Mouse (Mus musculus) lung, postnatal 0 days (tissue): ENCODE measurements around the gene Grk5. TPM values are rescaled to one million over a fixed set of nuclear protein-coding genes. Genes with fewer than 3 reads are reported as not detected.

Source experiments
- ATAC-seq: fragments of 200-750 bp; cut with Nextera tagmentation; 2 replicates; pipeline ENCODE4 v1.8.0; 2017; ENCODE audit warnings: moderate library complexity
- DNase-seq: peaks from one replicate; pipeline ENCODE4 v3.0.0-alpha.2; 2016; ENCODE audit warnings: low spot score
- H3K27ac ChIP-seq: fragments of 300-500 bp; sonication (generic); 2 replicates; pipeline ENCODE4 v1.5.1; 2014; ENCODE audit warnings: antibody characterized with exemption, mild to moderate bottlenecking, low read length, mixed read lengths
- H3K27me3 ChIP-seq: fragments of 300-500 bp; sonication (generic); replicated peaks from 2 replicates; pipeline ENCODE4 v1.6.1; 2014; ENCODE audit warnings: low read length, mixed read lengths; ENCODE audit not compliant: insufficient read depth
- H3K36me3 ChIP-seq: fragments of 300-500 bp; sonication (generic); 2 replicates; pipeline ENCODE4 v1.6.1; 2014; ENCODE audit warnings: low read length, mixed read lengths; ENCODE audit not compliant: insufficient read depth
- H3K4me1 ChIP-seq: fragments of 300-500 bp; sonication (generic); 2 replicates; pipeline ENCODE4 v1.6.1; 2014; ENCODE audit warnings: antibody characterized with exemption, low read depth, low read length, mixed read lengths; ENCODE audit not compliant: insufficient read depth
- H3K4me2 ChIP-seq: fragments of 300-500 bp; sonication (generic); replicated peaks from 2 replicates; pipeline ENCODE4 v1.6.1; 2014; ENCODE audit warnings: low read depth, mild to moderate bottlenecking, low read length, moderate library complexity, mixed read lengths
- H3K4me3 ChIP-seq: fragments of 300-500 bp; sonication (generic); 2 replicates; pipeline ENCODE4 v1.5.1; 2014; ENCODE audit warnings: low read depth, low read length
- H3K9ac ChIP-seq: fragments of 300-500 bp; sonication (generic); replicated peaks from 2 replicates; pipeline ENCODE4 v1.6.1; 2014; ENCODE audit warnings: low read depth, mild to moderate bottlenecking
- H3K9me3 ChIP-seq: fragments of 300-500 bp; sonication (generic); 2 replicates; pipeline ENCODE4 v1.6.1; 2016; ENCODE audit warnings: low read length, mixed read lengths
- CTCF ChIP-seq: IDR thresholded peaks from 2 replicates; pipeline ENCODE4 v1.5.1; 2016; ENCODE audit warnings: antibody characterized with exemption, mild to moderate bottlenecking
- EP300 ChIP-seq: IDR thresholded peaks from 2 replicates; pipeline ENCODE4 v1.6.1; 2016; ENCODE audit warnings: antibody characterized with exemption, mild to moderate bottlenecking, control low read depth
- WGBS: fragments of 180-500 bp; shearing (Covaris S2); extraction: QIAGEN DNeasy Blood & Tissue Kit; methylation state at CpG from one replicate; pipeline ENCODE4 v1.1.7; 2014; 5-methylcytosine and 5-hydroxymethylcytosine counted together
- polyA plus RNA-seq: library from polyadenylated mRNA; unstranded; fragments of >200 nt; fragmentation: Nextera tagmentation; extraction: Ambion mirVana; gene quantifications from 2 replicates; pipeline ENCODE4 v1.2.1, GENCODE M21; 2015

Grk5 gene
- polyA plus RNA-seq, 1 experiment from 2014 or later, result 7.2 TPM

DNA sequence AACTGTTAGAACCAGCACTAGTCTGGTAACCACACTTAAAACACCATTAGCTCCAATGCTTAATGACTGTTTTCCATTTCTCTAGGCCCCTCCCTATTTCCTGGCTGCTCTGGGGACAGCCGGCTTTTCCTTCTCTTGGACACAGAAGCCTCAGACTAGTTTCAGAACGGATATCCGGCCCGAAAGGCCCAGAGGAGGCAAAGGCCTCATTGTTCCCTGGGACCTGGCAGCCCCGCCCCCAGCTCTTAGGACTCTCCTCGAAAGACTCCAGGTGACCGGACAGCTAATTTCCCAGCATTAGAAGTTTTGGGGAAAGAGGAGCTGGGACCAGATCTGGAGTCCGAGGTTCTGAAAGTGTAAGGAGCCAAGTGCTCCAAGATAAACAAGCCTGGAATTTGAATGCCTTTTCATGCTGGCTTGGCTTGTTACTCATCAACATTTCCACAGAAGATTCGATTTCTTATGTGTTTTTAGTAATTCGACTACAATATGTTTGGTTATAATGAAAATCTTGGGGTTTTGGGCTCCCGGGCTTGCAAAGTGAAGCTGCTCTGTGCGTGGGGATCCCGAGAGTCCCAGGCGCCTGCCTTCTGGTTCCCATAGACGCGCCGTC is 342 bp upstream of the Grk5 start:
- Histone ChIP-seq H3K9me3 (no peaks in the 10 kb centered on the region), H3K36me3 (no peaks in the 10 kb centered on the region), H3K9ac (peak overlapping the region; percentile 77), H3K4me2 (peak overlapping the region; percentile 83), H3K27ac (peak overlapping the region; percentile 95), H3K4me3 (peak overlapping the region; percentile 66), H3K27me3 (no peaks in the 10 kb centered on the region), H3K4me1 (no peaks in the 10 kb centered on the region; the same call in 1 of the 2 replicates)
- DNase-seq (peak; percentile 91), ATAC-seq (peak; percentile 64)
- WGBS, result 2% methylated on average over 17 of the region's 17 CpGs
- TF ChIP-seq EP300, result peak; percentile 73
- TF ChIP-seq CTCF, result no peak

DNA sequence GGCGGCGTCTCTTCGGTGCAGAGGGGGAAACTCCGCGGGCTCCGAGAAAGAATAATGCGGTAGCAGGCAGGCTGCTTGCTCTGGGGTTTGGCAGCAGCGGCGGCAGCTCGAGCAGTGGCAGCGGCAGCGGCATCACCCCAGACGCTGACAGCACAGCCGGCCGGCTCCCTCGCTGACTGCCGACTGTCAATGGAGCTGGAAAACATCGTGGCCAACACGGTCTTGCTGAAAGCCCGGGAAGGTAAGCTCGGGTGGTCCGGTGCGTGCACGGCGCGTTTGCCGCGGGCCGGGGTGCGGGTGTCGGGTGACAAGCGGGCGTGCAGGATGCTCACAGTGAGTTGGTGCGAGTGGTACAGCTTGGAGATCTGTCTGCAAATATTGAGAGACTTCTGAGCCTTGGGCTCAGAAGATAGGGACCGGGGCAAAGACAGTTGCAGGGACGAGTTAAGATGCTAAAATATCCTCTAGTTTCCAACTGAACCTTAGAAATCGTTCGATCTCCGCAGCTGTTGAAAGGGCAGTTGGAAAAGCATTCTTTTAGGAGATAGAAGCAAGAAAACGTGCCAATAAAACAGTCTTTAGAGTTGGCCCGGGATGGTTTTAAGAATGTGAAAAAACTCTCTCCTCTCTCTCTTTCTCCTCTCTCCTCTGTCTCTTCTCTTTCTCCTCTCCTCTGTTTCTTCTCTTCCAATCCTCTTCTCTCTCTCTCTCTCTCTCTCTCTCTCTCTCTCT is 1.0 kb downstream of the Grk5 start:
- Histone ChIP-seq H3K27me3 (no peaks in the 10 kb centered on the region), H3K36me3 (no peaks in the 10 kb centered on the region), H3K9ac (peak overlapping the region; percentile 41; the same call in 1 of the 2 replicates), H3K9me3 (no peaks in the 10 kb centered on the region), H3K4me1 (peaks cover 5% of the 10 kb centered on the region; the same call in 1 of the 2 replicates), H3K27ac (peak overlapping the region; percentile 95), H3K4me3 (peak overlapping the region; percentile 66), H3K4me2 (peak overlapping the region; percentile 83)
- DNase-seq, result no peak
- under 1% methylated on average over 41 of the region's 41 CpGs for WGBS
- ATAC-seq, result peak; percentile 13
- TF ChIP-seq CTCF (no peak), EP300 (no peak)

DNA sequence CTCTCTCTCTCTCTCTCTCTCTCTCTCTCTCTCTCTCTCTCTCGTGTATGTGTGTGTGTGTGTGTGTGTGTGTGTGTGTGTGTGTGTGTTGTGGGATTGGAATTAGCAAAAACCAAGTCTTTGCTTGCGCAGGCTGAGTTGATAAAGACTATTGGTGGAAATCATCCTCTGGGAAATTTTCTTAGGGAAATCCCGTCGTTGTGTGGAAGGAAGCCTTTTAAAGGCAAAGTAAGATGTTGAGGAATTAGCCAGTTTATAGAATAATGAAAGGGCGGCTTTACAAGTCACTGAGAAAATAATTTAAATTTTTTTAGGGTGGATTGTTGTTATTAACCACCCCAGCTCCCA is 1.5 kb downstream of the Grk5 start:
- peaks cover 9% of the 10 kb centered on the region; the same call in 1 of the 2 replicates for H3K4me1 ChIP-seq
- DNase-seq, result no peak
- ATAC-seq, result no peak
- no peaks in the 10 kb centered on the region for H3K27me3 ChIP-seq
- TF ChIP-seq CTCF (no peak), EP300 (no peak)
- 9% methylated on average over 4 of the region's 5 CpGs for WGBS
- H3K4me3 ChIP-seq, result peak overlapping the region; percentile 66
- no peaks in the 10 kb centered on the region for H3K36me3 ChIP-seq
- H3K9me3 ChIP-seq, result no peaks in the 10 kb centered on the region
- H3K9ac ChIP-seq, result no peak overlapping the region
- H3K27ac ChIP-seq, result peak overlapping the region; percentile 95; the same call in 1 of the 2 replicates
- H3K4me2 ChIP-seq, result peak overlapping the region; percentile 83

DNA sequence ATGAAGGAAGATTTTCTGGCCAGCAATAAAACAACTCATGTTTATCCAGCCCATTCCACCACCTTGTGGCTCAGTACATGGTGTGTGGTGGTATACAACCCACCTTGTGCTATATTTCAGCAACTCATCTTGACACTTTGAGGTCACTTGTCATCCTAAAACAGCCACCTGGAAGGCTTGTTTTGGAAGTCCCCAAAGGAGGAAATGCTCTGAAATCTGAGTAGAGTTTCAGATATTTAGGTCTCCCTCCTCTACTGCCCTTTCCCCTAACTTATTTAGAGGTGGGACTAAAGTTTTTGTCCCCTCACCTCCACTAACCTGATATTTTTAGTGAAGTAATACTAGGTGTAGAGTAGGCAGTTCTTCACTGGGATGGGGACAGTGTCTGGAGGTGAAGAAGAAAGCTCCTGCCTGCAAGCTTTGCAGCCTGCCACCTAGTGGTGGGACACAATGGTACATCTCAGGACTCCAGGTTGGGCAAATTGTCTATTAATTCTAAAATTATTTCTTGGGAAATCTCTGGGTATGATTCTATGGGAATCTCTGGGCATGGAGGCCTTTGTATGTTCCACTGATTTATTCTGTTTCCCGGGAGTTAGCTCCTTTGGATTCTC is 2.5 kb downstream of the Grk5 start:
- DNase-seq, result peak; percentile 74
- 22% methylated on average over 1 of the region's 1 CpGs for WGBS
- no peak overlapping the region for H3K9ac ChIP-seq
- H3K4me3 ChIP-seq, result peak overlapping the region; percentile 66; the same call in 1 of the 2 replicates
- no peaks in the 10 kb centered on the region for H3K9me3 ChIP-seq
- peaks cover 9% of the 10 kb centered on the region; the same call in 1 of the 2 replicates for H3K4me1 ChIP-seq
- ATAC-seq, result no peak
- no peak overlapping the region for H3K27ac ChIP-seq
- no peaks in the 10 kb centered on the region for H3K36me3 ChIP-seq
- peak overlapping the region; percentile 83 for H3K4me2 ChIP-seq
- TF ChIP-seq EP300 (no peak), CTCF (peak; percentile 86)
- no peaks in the 10 kb centered on the region for H3K27me3 ChIP-seq

DNA sequence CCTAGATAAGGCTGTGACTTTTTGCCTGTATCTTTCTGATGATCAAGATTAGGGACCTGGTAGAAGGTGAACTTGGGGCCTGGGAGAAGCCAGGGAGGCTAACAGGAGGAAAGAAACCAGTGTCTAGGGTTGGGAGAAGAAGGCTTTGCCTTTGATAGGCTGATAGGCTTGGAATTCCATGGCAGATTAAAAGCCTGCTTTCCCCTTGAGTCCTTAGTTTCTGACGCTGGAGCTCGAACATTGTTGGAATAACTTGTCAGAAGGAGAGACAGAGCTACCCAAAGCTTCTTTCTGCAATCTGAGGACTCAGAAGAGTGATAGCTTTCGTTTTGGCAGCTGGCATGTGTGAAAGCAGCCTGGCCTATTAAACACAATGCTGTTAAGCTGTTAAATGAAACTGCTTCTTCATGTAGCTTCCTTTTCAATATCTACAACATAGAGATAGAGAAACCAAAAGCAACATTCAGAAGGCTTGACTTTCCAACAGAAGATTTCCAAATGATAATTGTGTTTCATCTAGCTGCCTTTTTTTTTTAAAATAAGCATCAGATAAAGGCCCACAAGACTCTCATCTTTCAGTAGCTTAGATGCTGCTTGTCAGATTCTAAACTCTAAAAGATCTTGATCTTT is 5.8 kb downstream of the Grk5 start:
- no peak for TF ChIP-seq EP300
- TF ChIP-seq CTCF, result no peak
- peaks cover 9% of the 10 kb centered on the region; the same call in 1 of the 2 replicates for H3K4me1 ChIP-seq
- 24% methylated on average over 3 of the region's 3 CpGs for WGBS
- peak overlapping the region; percentile 51; the same call in 1 of the 2 replicates for H3K27ac ChIP-seq
- ATAC-seq (no peak), DNase-seq (no peak)
- no peaks in the 10 kb centered on the region for H3K27me3 ChIP-seq
- H3K4me2 ChIP-seq, result no peak overlapping the region
- H3K4me3 ChIP-seq, result no peak overlapping the region
- H3K9ac ChIP-seq, result no peak overlapping the region
- no peaks in the 10 kb centered on the region for H3K36me3 ChIP-seq
- H3K9me3 ChIP-seq, result no peaks in the 10 kb centered on the region

DNA sequence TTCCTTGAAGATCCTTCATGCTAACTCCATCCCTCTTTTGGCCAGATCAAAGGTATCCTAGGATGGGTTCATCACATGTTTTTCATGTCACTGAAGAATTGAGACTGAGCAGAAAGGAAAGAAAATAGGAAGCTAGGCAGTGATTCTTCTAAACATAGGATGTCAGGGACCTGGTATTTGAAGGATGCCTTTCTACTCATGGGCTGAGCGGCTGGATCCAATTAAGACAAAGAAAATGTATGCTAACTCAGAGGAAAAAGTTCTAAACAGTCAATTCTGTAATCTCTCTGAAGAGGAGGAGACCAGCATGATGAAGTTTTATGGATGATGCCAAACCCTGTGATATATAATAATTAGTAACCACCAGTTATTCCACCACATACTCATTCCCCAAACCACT is 13.6 kb downstream of the Grk5 start:
- no peak overlapping the region for H3K4me2 ChIP-seq
- no peak overlapping the region for H3K27ac ChIP-seq

More for the DNA sequence above, 13.6 kb downstream of the Grk5 start:
- ATAC-seq (no peak), DNase-seq (no peak)
- H3K9ac ChIP-seq, result no peak overlapping the region
- TF ChIP-seq EP300 (no peak), CTCF (no peak)
- H3K4me3 ChIP-seq, result no peak overlapping the region
- peaks cover 10% of the 10 kb centered on the region; the same call in 1 of the 2 replicates for H3K4me1 ChIP-seq
- WGBS, result 55% methylated on average over 1 of the region's 1 CpGs
- H3K36me3 ChIP-seq, result no peaks in the 10 kb centered on the region
- no peaks in the 10 kb centered on the region for H3K9me3 ChIP-seq
- no peaks in the 10 kb centered on the region for H3K27me3 ChIP-seq
